Mouse (Mus musculus): ENCODE results near the gene Pi16. TPM values are rescaled to one million over a fixed set of nuclear protein-coding genes. Genes with fewer than 3 reads are reported as not detected.

Pi16 gene
- polyA plus RNA-seq, 1 experiment from 2014 or later, result 0.36 TPM

- Histone ChIP-seq H3K9me3 (ENCODE audit: control insufficient read depth, low read length) (no peaks in the 10 kb centered on the region), H3K27me3 (ENCODE audit: control insufficient read depth, insufficient read depth, low read length) (no peaks in the 10 kb centered on the region), H3K27ac (ENCODE audit: low read depth, low read length) (no peak overlapping the region), H3K4me2 (ENCODE audit: low read depth) (no peak overlapping the region), H3K4me3 (ENCODE audit: low read depth, low read length) (no peak overlapping the region), H3K9ac (ENCODE audit: low read length) (no peak overlapping the region), H3K36me3 (ENCODE audit: control insufficient read depth, insufficient read depth, low read length) (no peaks in the 10 kb centered on the region; the same call in 1 of the 2 replicates), H3K4me1 (ENCODE audit: control insufficient read depth, insufficient read depth, low read length) (no peaks in the 10 kb centered on the region)
- 90% methylated on average over 5 of the region's 5 CpGs for WGBS
- ATAC-seq (ENCODE audit: insufficient read depth, low FRiP score, low TSS enrichment) (no peak), DNase-seq (ENCODE audit: low spot score) (no peak)
These were observed 35.9 kb upstream of the Pi16 start for GRCm38 (mm10) chr17:29281541-29281940.

GRCm38 (mm10) chr17:29282216-29282952 lies 35.1 kb upstream of the Pi16 start:
- Histone ChIP-seq H3K9me3 (ENCODE audit: control insufficient read depth, low read length) (no peaks in the 10 kb centered on the region), H3K9ac (ENCODE audit: low read length) (no peak overlapping the region), H3K4me1 (ENCODE audit: control insufficient read depth, insufficient read depth, low read length) (no peaks in the 10 kb centered on the region), H3K36me3 (ENCODE audit: control insufficient read depth, insufficient read depth, low read length) (no peaks in the 10 kb centered on the region; the same call in 1 of the 2 replicates), H3K4me3 (ENCODE audit: low read depth, low read length) (no peak overlapping the region), H3K27ac (ENCODE audit: low read depth, low read length) (no peak overlapping the region), H3K4me2 (ENCODE audit: low read depth) (no peak overlapping the region), H3K27me3 (ENCODE audit: control insufficient read depth, insufficient read depth, low read length) (no peaks in the 10 kb centered on the region)
- DNase-seq (ENCODE audit: low spot score) (no peak), ATAC-seq (ENCODE audit: insufficient read depth, low FRiP score, low TSS enrichment) (no peak)
- WGBS, result 80% methylated on average over 21 of the region's 21 CpGs

GRCm38 (mm10) chr17:29291793-29292192 lies 25.7 kb upstream of the Pi16 start:
- Histone ChIP-seq H3K27ac (ENCODE audit: low read depth, low read length) (no peak overlapping the region), H3K9me3 (ENCODE audit: control insufficient read depth, low read length) (no peaks in the 10 kb centered on the region), H3K27me3 (ENCODE audit: control insufficient read depth, insufficient read depth, low read length) (no peaks in the 10 kb centered on the region), H3K4me1 (ENCODE audit: control insufficient read depth, insufficient read depth, low read length) (no peaks in the 10 kb centered on the region), H3K4me3 (ENCODE audit: low read depth, low read length) (no peak overlapping the region), H3K4me2 (ENCODE audit: low read depth) (no peak overlapping the region), H3K36me3 (ENCODE audit: control insufficient read depth, insufficient read depth, low read length) (no peaks in the 10 kb centered on the region), H3K9ac (ENCODE audit: low read length) (no peak overlapping the region)
- no peak for DNase-seq (ENCODE audit: low spot score)
- no peak for ATAC-seq (ENCODE audit: insufficient read depth, low FRiP score, low TSS enrichment)
- 81% methylated on average over 7 of the region's 7 CpGs for WGBS

- Histone ChIP-seq H3K27me3 (ENCODE audit: control insufficient read depth, insufficient read depth, low read length) (no peaks in the 10 kb centered on the region), H3K9ac (ENCODE audit: low read length) (no peak overlapping the region), H3K4me1 (ENCODE audit: control insufficient read depth, insufficient read depth, low read length) (no peaks in the 10 kb centered on the region), H3K27ac (ENCODE audit: low read depth, low read length) (no peak overlapping the region), H3K4me3 (ENCODE audit: low read depth, low read length) (no peak overlapping the region), H3K4me2 (ENCODE audit: low read depth) (no peak overlapping the region), H3K36me3 (ENCODE audit: control insufficient read depth, insufficient read depth, low read length) (no peaks in the 10 kb centered on the region), H3K9me3 (ENCODE audit: control insufficient read depth, low read length) (no peaks in the 10 kb centered on the region)
- WGBS, result 94% methylated on average over 3 of the region's 3 CpGs
- ATAC-seq (ENCODE audit: insufficient read depth, low FRiP score, low TSS enrichment) (no peak), DNase-seq (ENCODE audit: low spot score) (no peak)
These were observed 24.5 kb upstream of the Pi16 start for GRCm38 (mm10) chr17:29292996-29293395.

- Histone ChIP-seq H3K4me3 (ENCODE audit: low read depth, low read length) (no peak overlapping the region), H3K9me3 (ENCODE audit: control insufficient read depth, low read length) (no peaks in the 10 kb centered on the region), H3K36me3 (ENCODE audit: control insufficient read depth, insufficient read depth, low read length) (no peaks in the 10 kb centered on the region), H3K4me1 (ENCODE audit: control insufficient read depth, insufficient read depth, low read length) (no peaks in the 10 kb centered on the region), H3K27ac (ENCODE audit: low read depth, low read length) (no peak overlapping the region), H3K9ac (ENCODE audit: low read length) (no peak overlapping the region), H3K4me2 (ENCODE audit: low read depth) (no peak overlapping the region), H3K27me3 (ENCODE audit: control insufficient read depth, insufficient read depth, low read length) (no peaks in the 10 kb centered on the region)
- WGBS, result 81% methylated on average over 9 of the region's 9 CpGs
- DNase-seq (ENCODE audit: low spot score) (no peak), ATAC-seq (ENCODE audit: insufficient read depth, low FRiP score, low TSS enrichment) (no peak)
These were observed 23.5 kb upstream of the Pi16 start for GRCm38 (mm10) chr17:29293807-29294605.

- Histone ChIP-seq H3K27ac (ENCODE audit: low read depth, low read length) (no peak overlapping the region), H3K36me3 (ENCODE audit: control insufficient read depth, insufficient read depth, low read length) (peaks cover 2% of the 10 kb centered on the region; the same call in 1 of the 2 replicates), H3K9ac (ENCODE audit: low read length) (no peak overlapping the region), H3K27me3 (ENCODE audit: control insufficient read depth, insufficient read depth, low read length) (no peaks in the 10 kb centered on the region), H3K4me2 (ENCODE audit: low read depth) (no peak overlapping the region), H3K4me3 (ENCODE audit: low read depth, low read length) (no peak overlapping the region), H3K4me1 (ENCODE audit: control insufficient read depth, insufficient read depth, low read length) (no peaks in the 10 kb centered on the region), H3K9me3 (ENCODE audit: control insufficient read depth, low read length) (no peaks in the 10 kb centered on the region)
- 62% methylated on average over 5 of the region's 5 CpGs for WGBS
- ATAC-seq (ENCODE audit: insufficient read depth, low FRiP score, low TSS enrichment) (no peak), DNase-seq (ENCODE audit: low spot score) (no peak)
These were observed 21.6 kb upstream of the Pi16 start for GRCm38 (mm10) chr17:29295835-29296234.

GRCm38 (mm10) chr17:29297321-29297720 lies 20.2 kb upstream of the Pi16 start:
- Histone ChIP-seq H3K9me3 (ENCODE audit: control insufficient read depth, low read length) (no peaks in the 10 kb centered on the region), H3K4me1 (ENCODE audit: control insufficient read depth, insufficient read depth, low read length) (no peaks in the 10 kb centered on the region), H3K36me3 (ENCODE audit: control insufficient read depth, insufficient read depth, low read length) (peaks cover 5% of the 10 kb centered on the region; the same call in 1 of the 2 replicates), H3K27me3 (ENCODE audit: control insufficient read depth, insufficient read depth, low read length) (no peaks in the 10 kb centered on the region), H3K4me2 (ENCODE audit: low read depth) (no peak overlapping the region), H3K27ac (ENCODE audit: low read depth, low read length) (no peak overlapping the region), H3K4me3 (ENCODE audit: low read depth, low read length) (no peak overlapping the region), H3K9ac (ENCODE audit: low read length) (no peak overlapping the region)
- DNase-seq (ENCODE audit: low spot score), result no peak
- ATAC-seq (ENCODE audit: insufficient read depth, low FRiP score, low TSS enrichment), result no peak
- WGBS, result 85% methylated on average over 10 of the region's 10 CpGs

- no peak for DNase-seq (ENCODE audit: low spot score)
- Histone ChIP-seq H3K4me1 (ENCODE audit: control insufficient read depth, insufficient read depth, low read length) (no peaks in the 10 kb centered on the region), H3K4me3 (ENCODE audit: low read depth, low read length) (no peak overlapping the region), H3K27ac (ENCODE audit: low read depth, low read length) (no peak overlapping the region), H3K27me3 (ENCODE audit: control insufficient read depth, insufficient read depth, low read length) (no peaks in the 10 kb centered on the region), H3K4me2 (ENCODE audit: low read depth) (no peak overlapping the region), H3K9me3 (ENCODE audit: control insufficient read depth, low read length) (no peaks in the 10 kb centered on the region), H3K36me3 (ENCODE audit: control insufficient read depth, insufficient read depth, low read length) (peaks cover 5% of the 10 kb centered on the region; the same call in 1 of the 2 replicates), H3K9ac (ENCODE audit: low read length) (no peak overlapping the region)
- no peak for ATAC-seq (ENCODE audit: insufficient read depth, low FRiP score, low TSS enrichment)
- 89% methylated on average over 6 of the region's 6 CpGs for WGBS
These were observed 19.7 kb upstream of the Pi16 start for GRCm38 (mm10) chr17:29297813-29298212.

Data from neural tube, embryonic 11.5 days (tissue).